Mouse (Mus musculus): ENCODE results near the gene Iqgap3.

DNA sequence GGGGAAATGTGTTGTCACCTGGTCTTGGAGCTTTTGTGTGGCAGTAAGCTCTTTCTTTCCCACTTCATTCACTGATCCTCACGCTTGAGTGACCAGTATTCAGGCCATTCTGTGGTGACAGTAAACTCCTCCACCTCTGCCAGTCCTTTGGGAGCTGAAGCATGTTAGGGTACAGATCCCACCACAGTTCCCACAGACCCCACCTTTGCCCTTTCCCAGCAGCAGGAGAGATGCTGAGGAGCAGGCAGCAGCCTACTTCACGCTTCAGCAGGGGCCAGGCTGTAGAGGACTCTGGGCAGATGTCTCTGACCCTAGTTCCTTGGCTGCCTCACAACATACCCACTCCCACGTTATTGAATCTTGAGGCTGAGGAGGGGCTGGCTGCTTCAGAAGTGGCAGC, 82.5 kb downstream of the Iqgap3 start:
- TF ChIP-seq CTCF (conservative IDR thresholded peaks at IDR 0.05; ENCODE audit: low read length): no peak
- no peak for TF ChIP-seq POU5F1 (IDR thresholded peaks at IDR 0.05; ENCODE audit: borderline replicate concordance, low read length)
- no peak for TF ChIP-seq NANOG (IDR thresholded peaks at IDR 0.05; ENCODE audit: borderline replicate concordance, low read length)
